Mouse (Mus musculus): ENCODE data around the gene Hydin. TPM values are rescaled to one million over a fixed set of nuclear protein-coding genes. Genes with fewer than 3 reads are reported as not detected.
A peak's percentile ranks its signal among the peaks of the same experiment; 100 is the strongest.
"Not testable (repeated sequence)": the region's sequence is repeated elsewhere in the genome, so short reads cannot be mapped to it uniquely, and the experiment has no call there.

Gene Hydin
- total RNA-seq, 2 experiments from 2014 or later, result 0.05 to 0.10 TPM

GRCm38 (mm10) chr8:110522985-110523384, 256.2 kb downstream of the Hydin start:
- DNase-seq, result no peak

GRCm38 (mm10) chr8:110525229-110525628, 258.5 kb downstream of the Hydin start:
- DNase-seq, result no peak

- no peak for DNase-seq
These were observed 263.4 kb downstream of the Hydin start for GRCm38 (mm10) chr8:110530008-110530762.

GRCm38 (mm10) chr8:110533781-110534180, 267.0 kb downstream of the Hydin start:
- no peak for DNase-seq

- no peak for DNase-seq
These were observed 271.1 kb downstream of the Hydin start for GRCm38 (mm10) chr8:110537849-110538248.

- no peak for DNase-seq
These were observed 283.6 kb downstream of the Hydin start for GRCm38 (mm10) chr8:110550343-110550742.

- DNase-seq, result not testable (repeated sequence)
These were observed 285.3 kb downstream of the Hydin start for GRCm38 (mm10) chr8:110552111-110552510.

GRCm38 (mm10) chr8:110592641-110593040, 325.9 kb downstream of the Hydin start:
- DNase-seq, result no peak

- DNase-seq, result no peak
These were observed 327.4 kb downstream of the Hydin start for GRCm38 (mm10) chr8:110594164-110594563.

GRCm38 (mm10) chr8:110604556-110604955, 337.8 kb downstream of the Hydin start:
- no peak for DNase-seq

GRCm38 (mm10) chr8:110605401-110606015, 338.7 kb downstream of the Hydin start:
- no peak for DNase-seq

- DNase-seq, result no peak
These were observed 349.0 kb downstream of the Hydin start for GRCm38 (mm10) chr8:110615730-110616129.

GRCm38 (mm10) chr8:110617801-110618358, 351.1 kb downstream of the Hydin start:
- no peak for DNase-seq

GRCm38 (mm10) chr8:110618391-110619207, 351.8 kb downstream of the Hydin start, which contains the start of gene Vac14:
TSS of gene Vac14 (plus strand) at chr8:110618585.
- DNase-seq, result peak; percentile 95

- no peak for DNase-seq
These were observed 352.4 kb downstream of the Hydin start for GRCm38 (mm10) chr8:110619208-110619574.

- no peak for DNase-seq
These were observed 353.1 kb downstream of the Hydin start for GRCm38 (mm10) chr8:110619919-110620318.

GRCm38 (mm10) chr8:110626431-110626830, 359.7 kb downstream of the Hydin start:
- no peak for DNase-seq

GRCm38 (mm10) chr8:110629245-110630063, 362.7 kb downstream of the Hydin start:
- no peak for DNase-seq

GRCm38 (mm10) chr8:110630079-110630478, 363.3 kb downstream of the Hydin start:
- no peak for DNase-seq

GRCm38 (mm10) chr8:110630571-110631071, 363.8 kb downstream of the Hydin start:
- DNase-seq, result peak; percentile 72

GRCm38 (mm10) chr8:110631201-110631600, 364.4 kb downstream of the Hydin start:
- DNase-seq, result no peak

Data from gastrocnemius, postnatal 25 days (tissue).